Mouse (Mus musculus) left cerebral cortex, adult 2 months (tissue): ENCODE data around the gene Foxf2. TPM values are rescaled to one million over a fixed set of nuclear protein-coding genes. Genes with fewer than 3 reads are reported as not detected.
A peak's percentile ranks its signal among the peaks of the same experiment; 100 is the strongest.

Experiments used
- DNase-seq, 2 experiments: peaks; one replicate each; pipeline ENCODE4 v3.0.0; 2021 to 2022; ENCODE audit warnings: low spot score in 2 of 2, mixed read lengths in 1 of 2; ENCODE audit errors: extremely low spot score in 1 of 2
- H3K27ac ChIP-seq: fragments of 200-600 bp; 2 replicates; pipeline ENCODE4 v1.8.1; 2022
- H3K4me3 ChIP-seq: fragments of 200-600 bp; 2 replicates; pipeline ENCODE4 v1.8.1; 2022
- CTCF ChIP-seq: fragments of 200-600 bp; IDR thresholded peaks from 2 replicates; pipeline ENCODE4 v1.8.1; 2022; ENCODE audit warnings: antibody characterized with exemption, mild to moderate bottlenecking, moderate library complexity
- intact Hi-C: fragments of 180-260 bp; cut with DNase I; formaldehyde crosslinking; loops from one replicate; pipeline ENCODE4 v1.15.1; 2025
- microRNA-seq, 2 experiments: library from miRNA; unstranded; fragments of <30 nt; microRNA quantifications; one replicate each; pipeline ENCODE4 v1.2.0; 2021
- total RNA-seq, 2 experiments: library from RNA; stranded (reverse); gene quantifications; 2 replicates each; pipeline ENCODE4 v1.2.3; 2021

Gene Foxf2
- total RNA-seq, 2 experiments from 2014 or later = 4.6 to 4.9 TPM

DNA sequence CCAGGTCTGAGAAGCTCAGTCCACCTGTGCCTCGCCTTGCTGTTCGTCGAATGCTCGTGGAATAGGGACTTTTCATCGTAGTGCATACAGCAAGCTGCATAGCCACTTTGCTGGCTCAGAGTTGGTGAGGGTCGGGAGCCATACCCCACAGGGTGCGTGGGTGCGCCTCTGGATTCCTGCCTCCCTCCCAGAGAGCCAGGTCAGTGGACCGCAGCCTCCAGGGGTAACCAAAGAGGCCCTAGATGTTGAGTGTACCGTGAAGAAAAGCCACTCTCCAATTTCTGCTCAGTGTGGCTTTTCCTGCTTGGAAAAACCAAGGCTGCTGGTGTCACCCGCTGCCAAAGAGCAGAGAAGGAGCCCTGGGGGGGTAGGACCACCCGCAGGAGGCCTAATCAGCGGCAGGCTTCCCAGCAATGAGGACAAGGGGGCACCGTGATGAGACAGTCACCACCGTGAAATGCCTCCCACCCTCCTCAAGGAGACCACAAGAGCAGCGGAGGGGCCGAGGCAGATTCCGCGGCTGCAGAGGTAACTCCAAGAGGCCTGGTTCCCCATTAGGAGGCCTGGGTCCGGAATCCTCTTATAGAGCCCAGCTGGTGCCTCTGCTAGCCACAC is 26.6 kb downstream of the Foxf2 start:
- no peak for DNase-seq
- no peak for TF ChIP-seq CTCF
- no peak overlapping the region for H3K27ac ChIP-seq
- no peak overlapping the region for H3K4me3 ChIP-seq
- intact Hi-C loops = no loop called here

GRCm38 (mm10) chr13:31656249-31656648 is 30.6 kb downstream of the Foxf2 start:
- intact Hi-C loops = loop anchor here (5.0 kb wide), 2 partner anchors 664 to 759 kb away; no protein-coding TSS in a partner anchor
- H3K4me3 ChIP-seq = no peak overlapping the region
- H3K27ac ChIP-seq = no peak overlapping the region
- DNase-seq = no peak
- TF ChIP-seq CTCF = peak; percentile 47

DNA sequence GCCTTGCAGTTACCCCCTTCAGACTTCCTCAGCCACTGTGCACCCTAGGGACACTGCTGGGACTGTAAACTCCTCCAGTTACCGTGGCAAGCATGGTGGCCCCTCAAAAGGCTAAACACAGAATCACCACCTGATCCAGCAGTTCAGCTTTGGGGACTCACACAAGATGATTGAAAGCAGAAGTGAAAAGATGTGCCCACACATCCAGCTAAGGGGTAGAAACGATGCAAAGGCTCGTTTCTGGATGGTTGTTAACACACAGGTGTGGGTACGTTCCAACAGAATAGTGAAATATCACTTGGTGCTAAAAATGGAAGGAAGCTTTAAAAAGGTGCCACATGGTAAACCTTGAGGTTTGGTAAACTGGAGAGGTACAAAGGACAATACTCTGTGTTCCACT is 32.6 kb downstream of the Foxf2 start:
- intact Hi-C loops = loop anchor here (2.0 to 5.0 kb wide), 3 partner anchors 666 to 1091 kb away; no protein-coding TSS in a partner anchor
- DNase-seq = no peak

DNA sequence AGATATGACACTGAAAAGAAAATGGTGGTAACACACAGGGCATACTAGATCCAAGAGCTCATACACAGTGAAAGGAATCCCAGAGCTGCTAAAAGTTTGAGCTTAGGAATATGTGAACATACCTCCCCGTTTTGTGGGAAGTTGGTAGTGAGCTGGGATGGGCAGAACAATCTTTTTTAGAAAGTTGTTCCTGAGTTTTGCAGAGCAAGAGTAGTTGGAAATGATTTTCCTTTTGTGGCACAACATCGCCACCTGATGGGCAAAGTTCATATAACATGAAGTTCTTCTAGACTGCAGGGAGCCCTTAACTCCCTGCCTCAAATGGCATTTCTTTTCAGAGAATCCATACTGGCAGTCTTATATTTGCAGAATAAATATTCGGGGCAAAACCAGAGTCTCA is 33.3 kb downstream of the Foxf2 start:
- TF ChIP-seq CTCF = peak; percentile 77
- peak; percentile 65 to 73 for DNase-seq
- Histone ChIP-seq H3K4me3 (no peak overlapping the region), H3K27ac (no peak overlapping the region)
- intact Hi-C loops = loop anchor here (2.0 to 5.0 kb wide), 3 partner anchors 667 to 1092 kb away; no protein-coding TSS in a partner anchor

More for the DNA sequence above, 32.6 kb downstream of the Foxf2 start:
- no peak overlapping the region for H3K4me3 ChIP-seq
- TF ChIP-seq CTCF = no peak
- H3K27ac ChIP-seq = no peak overlapping the region

- DNase-seq = no peak
- intact Hi-C loops = no loop called here
- Histone ChIP-seq H3K27ac (no peak overlapping the region), H3K4me3 (no peak overlapping the region)
- TF ChIP-seq CTCF = no peak
Observed at GRCm38 (mm10) chr13:31661211-31661610, 35.6 kb downstream of the Foxf2 start.

DNA sequence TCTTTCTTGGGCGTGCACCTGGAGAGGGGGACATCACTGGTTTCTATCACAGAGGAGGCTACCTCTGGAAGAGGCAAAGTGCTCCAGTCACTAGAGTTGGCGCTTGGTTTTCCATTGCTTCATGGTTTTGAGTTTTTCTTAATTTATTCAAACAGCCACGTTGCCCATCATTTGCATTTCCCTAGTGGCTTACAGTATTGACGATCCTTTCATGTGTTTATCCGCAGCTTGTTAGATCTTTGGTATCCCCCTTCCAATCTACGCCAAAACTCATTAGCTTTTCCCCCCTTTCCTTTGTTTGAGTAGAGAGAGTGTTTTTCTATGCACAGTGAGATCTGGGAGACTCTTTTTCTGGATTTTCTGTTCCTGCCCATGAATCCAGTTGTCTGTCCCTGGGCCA is 39.8 kb downstream of the Foxf2 start:
- Histone ChIP-seq H3K4me3 (no peak overlapping the region), H3K27ac (no peak overlapping the region)
- no peak for TF ChIP-seq CTCF
- intact Hi-C loops = no loop called here
- DNase-seq = no peak

DNA sequence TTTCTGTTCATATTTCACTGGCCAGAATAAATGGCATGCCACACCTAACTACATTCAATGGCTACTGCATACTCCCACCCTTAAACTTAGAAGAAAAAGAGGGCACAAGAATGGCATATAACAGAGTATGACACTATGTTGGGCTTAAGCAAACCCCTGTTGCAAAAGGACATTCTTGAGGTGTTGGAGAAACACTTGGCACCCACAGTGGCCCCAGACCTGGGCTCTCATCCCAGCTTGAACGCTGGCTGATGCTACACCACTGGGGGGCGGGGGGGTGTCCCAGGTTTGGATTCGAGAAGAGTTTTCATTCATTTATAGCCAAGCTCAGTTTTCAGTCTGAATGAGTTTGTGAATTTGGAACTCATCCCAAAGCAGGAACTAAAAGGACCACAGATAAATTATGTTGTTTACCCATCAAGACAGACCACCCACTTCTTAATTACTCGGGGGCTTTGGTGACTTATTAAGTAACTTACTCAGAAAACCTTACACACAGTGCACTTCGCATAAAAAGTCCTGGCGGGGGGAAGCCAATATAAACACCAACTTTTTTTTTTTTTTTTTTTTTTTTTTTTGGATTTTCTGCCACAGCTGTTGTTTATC is 42.4 kb downstream of the Foxf2 start:
- intact Hi-C loops = no loop called here
- TF ChIP-seq CTCF = no peak
- H3K27ac ChIP-seq = no peak overlapping the region
- DNase-seq = no peak
- H3K4me3 ChIP-seq = no peak overlapping the region

DNA sequence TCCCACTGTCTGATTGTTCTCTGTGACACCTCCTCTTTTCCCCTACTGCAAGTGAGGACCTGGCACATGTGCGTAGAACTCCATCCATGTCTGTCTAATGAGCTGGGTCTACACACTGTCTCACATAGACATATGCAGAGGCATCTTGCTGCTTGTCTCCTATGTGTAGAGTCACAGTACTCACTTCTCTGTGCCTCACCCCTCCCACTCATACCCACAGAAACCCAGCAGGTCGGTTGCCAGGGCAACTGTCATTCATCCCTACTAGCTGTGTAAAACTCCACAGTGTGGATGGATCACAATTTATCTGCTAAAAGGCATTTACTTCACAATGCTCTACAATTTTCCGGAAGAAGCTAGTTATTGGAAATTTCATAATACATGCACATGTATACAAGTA is 46.5 kb downstream of the Foxf2 start:
- DNase-seq = no peak
- Histone ChIP-seq H3K4me3 (no peak overlapping the region), H3K27ac (no peak overlapping the region)
- intact Hi-C loops = no loop called here
- TF ChIP-seq CTCF = no peak

Small RNA genes within 50 kb of the gene (microRNA-seq; reads per million reads assigned to microRNA genes)
- 0 reads per million in 2 experiments for gene Gm27516

Other genes with a start within 250 kb of the Foxf2 start
- gene Foxq1, start 69.7 kb upstream of the Foxf2 start, total RNA-seq = 1 to 10 TPM; 2.1 to 2.2 TPM
- gene A530084C06Rik, start 66.5 kb upstream of the Foxf2 start, total RNA-seq = under 1 TPM; 0.38 to 0.49 TPM
- gene Foxc1, start 180.8 kb downstream of the Foxf2 start, total RNA-seq = 1 to 10 TPM; 4.8 to 6.1 TPM